Mouse (Mus musculus): ENCODE measurements around the gene Tead1. TPM values are rescaled to one million over a fixed set of nuclear protein-coding genes. Genes with fewer than 3 reads are reported as not detected.

Gene Tead1
- polyA plus RNA-seq, 2 experiments = 0.75 to 1.1 TPM

DNA sequence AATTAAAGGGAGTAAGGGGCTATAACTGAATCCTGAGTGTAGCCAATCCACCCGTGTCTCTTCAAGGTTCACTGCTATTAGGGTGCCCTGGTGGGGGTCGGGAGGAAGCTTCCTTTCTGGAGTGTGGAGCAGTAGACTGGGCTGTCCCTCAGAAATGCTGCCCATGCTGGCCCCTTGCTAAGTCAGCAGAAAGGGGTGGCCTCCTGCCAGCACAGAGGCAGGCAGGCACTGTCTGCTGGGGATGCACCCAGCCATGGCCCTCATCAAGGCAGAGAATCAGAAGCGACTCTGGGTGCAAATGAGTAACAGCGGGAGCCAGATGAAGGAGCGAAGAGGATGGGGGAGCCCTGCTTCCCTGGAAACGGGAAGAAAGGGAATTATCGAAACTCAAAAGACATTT, 161.2 kb downstream of the Tead1 start:
- WGBS (ENCODE audit: insufficient replicate concordance) = 46% methylated on average over 7 of the region's 7 CpGs
- Histone ChIP-seq H3K9ac (replicated peaks) (no peak overlapping the region), H3K4me1 (replicated peaks; ENCODE audit: control insufficient read depth in 2 of 2, insufficient read depth in 2 of 2, low read length in 1 of 2) (no peaks in the 10 kb centered on the region), H3K9me3 (ENCODE audit: control insufficient read depth, low read length) (no peaks in the 10 kb centered on the region), H3K4me2 (ENCODE audit: low read depth) (no peak overlapping the region), H3K27ac (no peak overlapping the region), H3K27me3 (ENCODE audit: control insufficient read depth, insufficient read depth, low read length) (no peaks in the 10 kb centered on the region; the same call in 1 of the 2 replicates), H3K4me3 (ENCODE audit: insufficient read depth in 1 of 2, low read depth in 2 of 2, low read length in 2 of 2) (no peak overlapping the region), H3K36me3 (replicated peaks; ENCODE audit: control insufficient read depth, insufficient read depth, low read depth) (no peaks in the 10 kb centered on the region)
- TF ChIP-seq CTCF (IDR thresholded peaks at IDR 0.05; ENCODE audit: low read depth) = no peak
- no peak for TF ChIP-seq EP300 (IDR thresholded peaks at IDR 0.05; ENCODE audit: low read depth)
- ATAC-seq (ENCODE audit: insufficient read depth) = no peak
- no peak for DNase-seq (ENCODE audit: low read depth in 3 of 3, low spot score in 3 of 3)

DNA sequence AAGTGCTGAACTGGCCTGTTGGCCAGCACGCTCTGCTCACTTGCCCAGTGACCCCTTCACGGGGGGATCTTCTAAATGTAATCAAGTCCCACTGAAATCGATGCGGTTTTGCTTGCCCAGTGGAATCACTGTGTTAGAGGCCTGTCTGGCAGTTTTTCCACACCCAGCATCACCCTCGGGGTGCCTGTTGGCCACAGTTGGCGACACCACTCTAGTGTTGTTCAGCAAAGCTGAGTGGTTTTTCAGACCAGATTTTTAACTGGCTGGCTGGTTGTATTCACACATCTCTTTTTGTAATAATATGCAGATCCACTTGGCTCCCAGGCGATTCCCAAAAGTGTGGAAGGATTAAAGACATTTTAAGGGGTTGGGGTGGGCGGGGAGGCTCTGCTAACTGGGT, 161.8 kb downstream of the Tead1 start:
- Histone ChIP-seq H3K27me3 (ENCODE audit: control insufficient read depth, insufficient read depth, low read length) (no peaks in the 10 kb centered on the region; the same call in 1 of the 2 replicates), H3K4me2 (ENCODE audit: low read depth) (no peak overlapping the region), H3K4me3 (ENCODE audit: insufficient read depth in 1 of 2, low read depth in 2 of 2, low read length in 2 of 2) (no peak overlapping the region), H3K4me1 (replicated peaks; ENCODE audit: control insufficient read depth in 2 of 2, insufficient read depth in 2 of 2, low read length in 1 of 2) (no peaks in the 10 kb centered on the region), H3K9ac (replicated peaks) (no peak overlapping the region), H3K36me3 (replicated peaks; ENCODE audit: control insufficient read depth, insufficient read depth, low read depth) (no peaks in the 10 kb centered on the region), H3K27ac (no peak overlapping the region), H3K9me3 (ENCODE audit: control insufficient read depth, low read length) (no peaks in the 10 kb centered on the region)
- ATAC-seq (ENCODE audit: insufficient read depth) (no peak), DNase-seq (ENCODE audit: low read depth in 3 of 3, low spot score in 3 of 3) (no peak)
- TF ChIP-seq CTCF (IDR thresholded peaks at IDR 0.05; ENCODE audit: low read depth) (no peak), EP300 (IDR thresholded peaks at IDR 0.05; ENCODE audit: low read depth) (no peak)
- 44% methylated on average over 8 of the region's 8 CpGs for WGBS (ENCODE audit: insufficient replicate concordance)

DNA sequence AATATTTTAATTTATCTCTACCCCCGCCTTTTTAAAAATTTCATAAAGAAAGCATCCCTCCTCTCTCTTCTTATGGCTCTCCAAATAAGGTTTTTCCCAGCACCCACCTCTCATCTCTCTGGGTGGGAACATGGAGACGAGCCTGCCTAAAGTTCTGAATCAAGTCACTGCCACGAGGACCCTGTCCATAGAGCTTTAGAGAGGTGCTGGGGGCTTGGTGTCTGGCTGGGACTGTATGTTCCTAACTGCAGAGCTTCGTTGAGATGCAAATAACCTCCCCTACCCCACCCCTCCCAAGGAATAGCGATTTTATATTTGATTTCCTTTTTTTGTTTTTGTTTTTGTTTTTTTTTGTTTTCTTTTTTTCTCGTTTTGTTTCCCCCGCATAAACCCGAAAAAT, 162.4 kb downstream of the Tead1 start:
- 31% methylated on average over 8 of the region's 8 CpGs for WGBS (ENCODE audit: insufficient replicate concordance)

DNA sequence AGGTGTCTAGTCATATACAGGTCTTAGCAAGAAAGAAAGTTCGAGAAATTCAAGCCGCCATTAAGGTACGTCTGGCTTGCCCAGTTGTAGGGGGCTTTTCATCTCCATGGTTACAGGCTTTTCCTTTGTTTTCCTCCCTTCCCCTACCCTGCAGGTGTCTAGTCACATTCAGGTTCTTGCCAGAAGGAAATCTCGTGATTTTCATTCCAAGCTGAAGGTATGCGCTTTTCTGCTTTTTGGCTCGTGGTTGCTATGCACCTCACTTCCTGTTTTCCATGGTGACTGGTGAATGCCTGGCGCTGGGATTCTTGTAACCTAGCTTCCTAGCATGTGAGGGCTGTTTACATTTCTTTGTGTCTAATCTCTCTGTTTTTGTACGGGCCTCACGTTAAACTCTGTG, 162.8 kb downstream of the Tead1 start:
- H3K36me3 ChIP-seq (replicated peaks; ENCODE audit: control insufficient read depth, insufficient read depth, low read depth) = no peaks in the 10 kb centered on the region
- ATAC-seq (ENCODE audit: insufficient read depth) (no peak), DNase-seq (ENCODE audit: low read depth in 3 of 3, low spot score in 3 of 3) (no peak)
- TF ChIP-seq CTCF (IDR thresholded peaks at IDR 0.05; ENCODE audit: low read depth) (no peak), EP300 (IDR thresholded peaks at IDR 0.05; ENCODE audit: low read depth) (no peak)
- H3K4me2 ChIP-seq (ENCODE audit: low read depth) = no peak overlapping the region
- H3K9ac ChIP-seq (replicated peaks) = no peak overlapping the region
- H3K27me3 ChIP-seq (ENCODE audit: control insufficient read depth, insufficient read depth, low read length) = no peaks in the 10 kb centered on the region; the same call in 1 of the 2 replicates
- 11% methylated on average over 9 of the region's 9 CpGs for WGBS (ENCODE audit: insufficient replicate concordance)
- no peak overlapping the region for H3K4me3 ChIP-seq (ENCODE audit: insufficient read depth in 1 of 2, low read depth in 2 of 2, low read length in 2 of 2)
- no peak overlapping the region for H3K27ac ChIP-seq
- no peaks in the 10 kb centered on the region for H3K9me3 ChIP-seq (ENCODE audit: control insufficient read depth, low read length)
- no peaks in the 10 kb centered on the region for H3K4me1 ChIP-seq (replicated peaks; ENCODE audit: control insufficient read depth in 2 of 2, insufficient read depth in 2 of 2, low read length in 1 of 2)

More for the DNA sequence above, 162.4 kb downstream of the Tead1 start:
- no peak overlapping the region for H3K4me2 ChIP-seq (ENCODE audit: low read depth)
- no peak overlapping the region for H3K4me3 ChIP-seq (ENCODE audit: insufficient read depth in 1 of 2, low read depth in 2 of 2, low read length in 2 of 2)
- H3K27me3 ChIP-seq (ENCODE audit: control insufficient read depth, insufficient read depth, low read length) = no peaks in the 10 kb centered on the region; the same call in 1 of the 2 replicates
- H3K36me3 ChIP-seq (replicated peaks; ENCODE audit: control insufficient read depth, insufficient read depth, low read depth) = no peaks in the 10 kb centered on the region
- no peak for TF ChIP-seq EP300 (IDR thresholded peaks at IDR 0.05; ENCODE audit: low read depth)
- TF ChIP-seq CTCF (IDR thresholded peaks at IDR 0.05; ENCODE audit: low read depth) = no peak
- no peak overlapping the region for H3K9ac ChIP-seq (replicated peaks)
- H3K27ac ChIP-seq = no peak overlapping the region
- no peak for DNase-seq (ENCODE audit: low read depth in 3 of 3, low spot score in 3 of 3)
- no peak for ATAC-seq (ENCODE audit: insufficient read depth)
- H3K4me1 ChIP-seq (replicated peaks; ENCODE audit: control insufficient read depth in 2 of 2, insufficient read depth in 2 of 2, low read length in 1 of 2) = no peaks in the 10 kb centered on the region
- no peaks in the 10 kb centered on the region for H3K9me3 ChIP-seq (ENCODE audit: control insufficient read depth, low read length)

DNA sequence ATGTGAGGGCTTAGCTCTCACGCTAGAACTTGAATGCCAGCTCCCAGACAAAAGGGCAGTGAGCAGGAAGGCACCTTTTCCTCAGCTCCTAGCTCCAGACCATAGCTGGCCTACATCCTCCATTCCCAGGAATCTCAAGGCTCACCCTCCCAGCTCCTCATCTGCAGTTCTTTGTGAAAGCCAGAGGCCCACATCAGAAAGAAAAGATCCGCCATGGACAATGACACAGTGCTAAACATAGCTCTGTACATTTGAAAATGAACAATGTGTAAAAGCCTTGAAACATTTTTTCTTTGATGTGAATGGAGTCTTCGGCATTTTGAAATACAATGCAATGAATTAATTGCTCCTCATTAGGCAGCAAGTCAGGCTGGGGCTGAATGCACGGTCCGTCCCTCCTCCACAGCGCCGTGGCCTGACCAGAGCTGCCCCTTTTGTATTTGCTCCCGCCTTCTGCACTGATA, 172.2 kb downstream of the Tead1 start:
- Histone ChIP-seq H3K4me3 (ENCODE audit: insufficient read depth in 1 of 2, low read depth in 2 of 2, low read length in 2 of 2) (no peak overlapping the region), H3K4me1 (replicated peaks; ENCODE audit: control insufficient read depth in 2 of 2, insufficient read depth in 2 of 2, low read length in 1 of 2) (peaks cover 0 to 2% of the 10 kb centered on the region in 2 experiments; a peak in 1 of 4 replicates), H3K36me3 (replicated peaks; ENCODE audit: control insufficient read depth, insufficient read depth, low read depth) (no peaks in the 10 kb centered on the region), H3K9me3 (ENCODE audit: control insufficient read depth, low read length) (no peaks in the 10 kb centered on the region), H3K27me3 (ENCODE audit: control insufficient read depth, insufficient read depth, low read length) (no peaks in the 10 kb centered on the region), H3K27ac (no peak overlapping the region), H3K4me2 (ENCODE audit: low read depth) (no peak overlapping the region), H3K9ac (replicated peaks) (no peak overlapping the region)
- no peak for ATAC-seq (ENCODE audit: insufficient read depth)
- no peak for DNase-seq (ENCODE audit: low read depth in 3 of 3, low spot score in 3 of 3)
- 56% methylated on average over 8 of the region's 8 CpGs for WGBS (ENCODE audit: insufficient replicate concordance)
- TF ChIP-seq CTCF (IDR thresholded peaks at IDR 0.05; ENCODE audit: low read depth) (no peak), EP300 (IDR thresholded peaks at IDR 0.05; ENCODE audit: low read depth) (no peak)
